Mouse (Mus musculus) ES-Bruce4 (cell line): ENCODE data around the gene Sept8.

ENCODE experiments used
- CTCF ChIP-seq: IDR thresholded peaks from one replicate; pipeline ENCODE4 v1.8.1; 2011; ENCODE audit warnings: low read depth, low read length
- POLR2A ChIP-seq: IDR thresholded peaks from one replicate; pipeline ENCODE4 v1.8.1; 2011; ENCODE audit warnings: low read length; ENCODE audit not compliant: insufficient read depth

- TF ChIP-seq POLR2A (no peak), CTCF (no peak)
These were observed 2.2 kb downstream of the Sept8 start for GRCm38 (mm10) chr11:53521120-53521820.
